Mouse (Mus musculus) forebrain, embryonic 13.5 days (tissue): ENCODE measurements around the gene Tceal5. TPM values are rescaled to one million over a fixed set of nuclear protein-coding genes. Genes with fewer than 3 reads are reported as not detected.

Experiments used
- ATAC-seq: fragments of 200-750 bp; cut with Nextera tagmentation; 2 replicates; pipeline ENCODE4 v1.8.0; 2017
- H3K27ac ChIP-seq: fragments of 300-500 bp; sonication (generic); 2 replicates; pipeline ENCODE4 v1.5.1; 2015; ENCODE audit warnings: inconsistent platforms, mild to moderate bottlenecking, moderate library complexity
- H3K27me3 ChIP-seq: fragments of 300-500 bp; sonication (generic); 2 replicates; pipeline ENCODE4 v1.6.1; 2015; ENCODE audit warnings: mild to moderate bottlenecking, inconsistent platforms
- H3K36me3 ChIP-seq: fragments of 300-500 bp; sonication (generic); 2 replicates; pipeline ENCODE4 v1.6.1; 2015; ENCODE audit warnings: mild to moderate bottlenecking, inconsistent platforms; ENCODE audit not compliant: poor library complexity, severe bottlenecking
- H3K4me1 ChIP-seq: fragments of 300-500 bp; sonication (generic); 2 replicates; pipeline ENCODE4 v1.6.1; 2015; ENCODE audit warnings: inconsistent platforms
- H3K4me2 ChIP-seq: fragments of 300-500 bp; sonication (generic); 2 replicates; pipeline ENCODE4 v1.6.1; 2015; ENCODE audit warnings: inconsistent platforms, mild to moderate bottlenecking, moderate library complexity
- H3K4me3 ChIP-seq: fragments of 300-500 bp; sonication (generic); 2 replicates; pipeline ENCODE4 v1.5.1; 2015; ENCODE audit warnings: mild to moderate bottlenecking, inconsistent platforms
- H3K9ac ChIP-seq: fragments of 300-500 bp; sonication (generic); 2 replicates; pipeline ENCODE4 v1.6.1; 2015; ENCODE audit warnings: mild to moderate bottlenecking, inconsistent platforms
- H3K9me3 ChIP-seq: fragments of 300-500 bp; sonication (generic); replicated peaks from 2 replicates; pipeline ENCODE4 v1.6.1; 2016; ENCODE audit warnings: inconsistent platforms
- WGBS: fragments of 180-500 bp; shearing (Covaris S2); methylation state at CpG from one replicate; pipeline ENCODE4 v1.1.7; 2015; 5-methylcytosine and 5-hydroxymethylcytosine counted together
- microRNA-seq: library from miRNA; unstranded; fragments of <30 nt; microRNA quantifications from one replicate; pipeline ENCODE4, GENCODE M21; 2016
- polyA plus RNA-seq: library from polyadenylated mRNA; unstranded; fragments of >200 nt; fragmentation: Nextera tagmentation; extraction: Ambion mirVana; gene quantifications from 2 replicates; pipeline ENCODE4 v1.2.1, GENCODE M21; 2015

Tceal5 gene
- polyA plus RNA-seq, 1 experiment from 2014 or later, result 13.0 TPM

- WGBS, result 24% methylated on average over 24 of the region's 24 CpGs
- peak overlapping the region; percentile 66 for H3K9ac ChIP-seq
- H3K27me3 ChIP-seq, result peaks cover 3% of the 10 kb centered on the region; the same call in 1 of the 2 replicates
- H3K4me2 ChIP-seq, result peak overlapping the region; percentile 59
- no peaks in the 10 kb centered on the region for H3K9me3 ChIP-seq
- peaks cover 3% of the 10 kb centered on the region; the same call in 1 of the 2 replicates for H3K4me1 ChIP-seq
- H3K36me3 ChIP-seq, result no peaks in the 10 kb centered on the region
- H3K27ac ChIP-seq, result peak overlapping the region; percentile 76
- peak; percentile 70 for ATAC-seq
- peak overlapping the region; percentile 53 for H3K4me3 ChIP-seq
Observed at GRCm38 (mm10) chrX:136171189-136172117, 32.2 kb downstream of the Tceal5 start.

GRCm38 (mm10) chrX:136170625-136171024 lies 33.1 kb downstream of the Tceal5 start:
- peaks cover 3% of the 10 kb centered on the region; the same call in 1 of the 2 replicates for H3K27me3 ChIP-seq
- peak overlapping the region; percentile 53 for H3K4me3 ChIP-seq
- H3K4me2 ChIP-seq, result peak overlapping the region; percentile 59
- H3K9ac ChIP-seq, result no peak overlapping the region
- WGBS, result 70% methylated on average over 10 of the region's 10 CpGs
- H3K4me1 ChIP-seq, result peaks cover 3% of the 10 kb centered on the region; the same call in 1 of the 2 replicates
- no peaks in the 10 kb centered on the region for H3K9me3 ChIP-seq
- no peaks in the 10 kb centered on the region for H3K36me3 ChIP-seq
- no peak for ATAC-seq
- no peak overlapping the region for H3K27ac ChIP-seq

Small RNAs within 50 kb of the gene (microRNA-seq; reads per million reads assigned to microRNA genes)
- not detected for gene Mir6383

Other genes starting within 250 kb of the Tceal5 start
- gene Arxes2, start 210.1 kb downstream of the Tceal5 start, polyA plus RNA-seq, result 150 and 176 TPM in 2 replicates
- 61.6 and 72.6 TPM in 2 replicates for gene Arxes1, start 170.5 kb downstream of the Tceal5 start, polyA plus RNA-seq
- gene Bex2, start 135.6 kb downstream of the Tceal5 start, polyA plus RNA-seq, result 511 and 538 TPM in 2 replicates
- not detected in 2 replicates for gene Nxf3, start 118.6 kb downstream of the Tceal5 start, polyA plus RNA-seq
- 133 and 145 TPM in 2 replicates for gene Bex4, start 64.9 kb downstream of the Tceal5 start, polyA plus RNA-seq
- 127 and 135 TPM in 2 replicates for gene Tceal8, start 31.5 kb downstream of the Tceal5 start, polyA plus RNA-seq
- gene Tceal7, start 10.9 kb upstream of the Tceal5 start, polyA plus RNA-seq, result 1.3 and 1.5 TPM in 2 replicates
- gene Bex1, start 11.6 kb upstream of the Tceal5 start, polyA plus RNA-seq, result 177 and 185 TPM in 2 replicates
- 385 and 419 TPM in 2 replicates for gene Tceal9, start 41.2 kb upstream of the Tceal5 start, polyA plus RNA-seq
- gene Bex3, start 66.4 kb upstream of the Tceal5 start, polyA plus RNA-seq, result 649 and 658 TPM in 2 replicates